Mouse (Mus musculus) intestine, embryonic 15.5 days (tissue): ENCODE results near the gene Mpped1. TPM values are rescaled to one million over a fixed set of nuclear protein-coding genes. Genes with fewer than 3 reads are reported as not detected.
A peak's percentile ranks its signal among the peaks of the same experiment; 100 is the strongest.

Experiments used
- ATAC-seq: fragments of 200-750 bp; cut with Nextera tagmentation; 2 replicates; pipeline ENCODE4 v1.8.0; 2017; ENCODE audit warnings: moderate TSS enrichment, moderate library complexity
- H3K27ac ChIP-seq: fragments of 300-500 bp; sonication (generic); 2 replicates; pipeline ENCODE4 v1.5.1; 2015; ENCODE audit warnings: mild to moderate bottlenecking, inconsistent platforms
- H3K27me3 ChIP-seq: fragments of 300-500 bp; sonication (generic); replicated peaks from 2 replicates; pipeline ENCODE4 v1.6.1; 2015; ENCODE audit warnings: inconsistent platforms
- H3K36me3 ChIP-seq: fragments of 300-500 bp; sonication (generic); 2 replicates; pipeline ENCODE4 v1.6.1; 2015; ENCODE audit warnings: inconsistent platforms
- H3K4me1 ChIP-seq: fragments of 300-500 bp; sonication (generic); replicated peaks from 2 replicates; pipeline ENCODE4 v1.6.1; 2015; ENCODE audit warnings: inconsistent platforms
- H3K4me2 ChIP-seq: fragments of 300-500 bp; sonication (generic); replicated peaks from 2 replicates; pipeline ENCODE4 v1.6.1; 2015; ENCODE audit warnings: mild to moderate bottlenecking, inconsistent platforms
- H3K4me3 ChIP-seq: fragments of 300-500 bp; sonication (generic); replicated peaks from 2 replicates; pipeline ENCODE4 v1.5.1; 2015; ENCODE audit warnings: inconsistent platforms
- H3K9ac ChIP-seq: fragments of 300-500 bp; sonication (generic); 2 replicates; pipeline ENCODE4 v1.6.1; 2015; ENCODE audit warnings: inconsistent platforms
- H3K9me3 ChIP-seq: fragments of 300-500 bp; sonication (generic); 2 replicates; pipeline ENCODE4 v1.6.1; 2016; ENCODE audit warnings: inconsistent platforms
- WGBS: fragments of 180-500 bp; shearing (Covaris S2); methylation state at CpG from one replicate; pipeline ENCODE4 v1.1.7; 2015; 5-methylcytosine and 5-hydroxymethylcytosine counted together
- polyA plus RNA-seq: library from polyadenylated mRNA; unstranded; fragments of >200 nt; fragmentation: Nextera tagmentation; extraction: Ambion mirVana; gene quantifications from 2 replicates; pipeline ENCODE4 v1.2.1, GENCODE M21; 2015

Gene Mpped1
- polyA plus RNA-seq: 0.40 and 0.54 TPM in 2 replicates

- peak within 1 kb of the TSS; percentile 89 for H3K4me2 ChIP-seq
- ATAC-seq: peak; percentile 36; the same call in 1 of the 2 replicates
- WGBS: 4% methylated on average over 21 of the region's 37 CpGs
- H3K4me3 ChIP-seq: peak within 1 kb of the TSS; percentile 50
- H3K27ac ChIP-seq: no peak within 1 kb of the TSS
- H3K9me3 ChIP-seq: no peaks in the 10 kb centered on the region
- H3K9ac ChIP-seq: 0 out of 2 replicates have a peak within 1 kb of the TSS, but pooled peaks have one; percentile 8
- H3K27me3 ChIP-seq: peaks cover 66% of the 10 kb centered on the region
- H3K36me3 ChIP-seq: no peaks in the 10 kb centered on the region
- H3K4me1 ChIP-seq: no peaks in the 10 kb centered on the region; the same call in 1 of the 2 replicates
Observed at GRCm38 (mm10) chr15:83779387-83779786, at the start of gene Mpped1. Gene Mpped1 (plus strand): TSS chr15:83779467.

DNA sequence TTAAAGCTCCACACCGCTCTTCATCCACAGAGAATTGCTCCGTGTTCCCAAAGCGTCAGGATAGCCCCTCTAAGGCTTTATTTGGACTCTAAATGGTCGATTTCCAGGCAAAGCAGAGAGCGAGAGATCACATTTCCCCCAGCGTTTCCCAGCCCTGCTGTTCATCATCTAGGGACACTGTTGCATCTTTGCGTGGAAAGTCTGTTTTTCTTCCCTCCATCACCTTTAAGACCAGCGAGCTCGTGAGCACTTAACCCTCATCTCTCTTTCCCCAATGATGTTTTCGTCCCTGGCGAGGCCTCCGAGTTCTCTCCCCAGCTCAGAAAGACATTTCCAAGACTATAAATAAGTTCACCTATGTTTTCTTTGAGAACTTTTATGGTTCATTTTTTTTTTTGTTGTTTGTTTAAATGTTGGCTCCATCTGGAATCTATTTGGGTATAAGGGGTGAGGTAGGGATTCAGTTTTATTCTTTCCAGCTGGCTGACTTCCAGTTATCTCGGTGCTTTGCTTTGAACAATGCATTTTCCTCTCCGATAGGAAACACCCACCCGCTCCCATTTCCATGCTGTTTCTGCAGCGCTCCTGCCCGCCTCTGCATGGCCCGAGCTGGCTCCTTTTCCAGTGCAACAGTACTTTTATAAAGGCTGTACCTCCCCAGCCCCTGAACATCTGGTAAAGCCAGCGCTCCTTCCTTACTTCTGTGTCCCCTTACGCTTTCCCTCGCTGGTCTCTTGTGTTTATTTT, 38.4 kb upstream of the Mpped1 start:
- Histone ChIP-seq H3K4me2 (no peak overlapping the region), H3K36me3 (no peaks in the 10 kb centered on the region), H3K27ac (no peak overlapping the region), H3K27me3 (no peaks in the 10 kb centered on the region), H3K9ac (no peak overlapping the region), H3K9me3 (no peaks in the 10 kb centered on the region), H3K4me3 (no peak overlapping the region), H3K4me1 (0 out of 2 replicates have a peak, but pooled peaks cover 7% of the 10 kb centered on the region)
- ATAC-seq: no peak
- WGBS: 25% methylated on average over 21 of the region's 21 CpGs

- no peak for ATAC-seq
- 94% methylated on average over 1 of the region's 1 CpGs for WGBS
- Histone ChIP-seq H3K4me2 (no peak overlapping the region), H3K9ac (no peak overlapping the region), H3K9me3 (no peaks in the 10 kb centered on the region), H3K4me3 (no peak overlapping the region), H3K36me3 (no peaks in the 10 kb centered on the region), H3K27ac (no peak overlapping the region), H3K4me1 (0 out of 2 replicates have a peak, but pooled peaks cover 7% of the 10 kb centered on the region), H3K27me3 (no peaks in the 10 kb centered on the region)
Observed at GRCm38 (mm10) chr15:83742018-83742417, 37.2 kb upstream of the Mpped1 start.

- ATAC-seq: no peak
- Histone ChIP-seq H3K9ac (no peak overlapping the region), H3K4me2 (no peak overlapping the region), H3K27ac (no peak overlapping the region), H3K4me3 (no peak overlapping the region), H3K27me3 (no peaks in the 10 kb centered on the region), H3K9me3 (no peaks in the 10 kb centered on the region), H3K4me1 (no peaks in the 10 kb centered on the region), H3K36me3 (no peaks in the 10 kb centered on the region)
- 55% methylated on average over 16 of the region's 16 CpGs for WGBS
Observed at GRCm38 (mm10) chr15:83746311-83746710, 33.0 kb upstream of the Mpped1 start.

GRCm38 (mm10) chr15:83748986-83749385, 30.3 kb upstream of the Mpped1 start:
- Histone ChIP-seq H3K4me1 (no peaks in the 10 kb centered on the region), H3K9ac (no peak overlapping the region), H3K27ac (no peak overlapping the region), H3K4me3 (no peak overlapping the region), H3K27me3 (no peaks in the 10 kb centered on the region), H3K4me2 (no peak overlapping the region), H3K9me3 (no peaks in the 10 kb centered on the region), H3K36me3 (no peaks in the 10 kb centered on the region)
- ATAC-seq: no peak
- WGBS: 79% methylated on average over 6 of the region's 6 CpGs

DNA sequence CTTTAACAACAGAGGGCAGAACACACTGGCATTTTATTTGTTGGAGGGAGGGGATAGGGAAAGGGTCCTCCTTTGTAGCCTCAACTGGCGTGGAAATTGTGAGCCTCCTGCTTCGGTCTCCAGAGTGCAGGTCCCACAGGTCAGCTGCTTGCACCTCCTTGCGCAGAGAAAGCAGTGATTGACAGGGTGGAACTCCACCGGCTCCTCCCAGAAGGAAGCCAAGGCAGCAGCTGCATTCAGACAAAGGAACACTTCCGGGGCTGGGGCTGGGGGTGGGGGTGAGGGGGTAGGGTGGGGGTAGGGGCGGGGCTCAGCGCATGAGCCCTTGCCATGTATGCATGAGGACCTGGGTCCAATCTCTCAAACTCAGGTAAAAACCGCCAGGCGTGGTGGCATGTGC, 29.8 kb upstream of the Mpped1 start:
- ATAC-seq: no peak
- no peak overlapping the region for H3K9ac ChIP-seq
- H3K4me2 ChIP-seq: no peak overlapping the region
- no peaks in the 10 kb centered on the region for H3K27me3 ChIP-seq
- no peak overlapping the region for H3K27ac ChIP-seq
- no peaks in the 10 kb centered on the region for H3K36me3 ChIP-seq
- 61% methylated on average over 9 of the region's 9 CpGs for WGBS
- H3K4me1 ChIP-seq: no peaks in the 10 kb centered on the region
- H3K9me3 ChIP-seq: no peaks in the 10 kb centered on the region
- H3K4me3 ChIP-seq: no peak overlapping the region

DNA sequence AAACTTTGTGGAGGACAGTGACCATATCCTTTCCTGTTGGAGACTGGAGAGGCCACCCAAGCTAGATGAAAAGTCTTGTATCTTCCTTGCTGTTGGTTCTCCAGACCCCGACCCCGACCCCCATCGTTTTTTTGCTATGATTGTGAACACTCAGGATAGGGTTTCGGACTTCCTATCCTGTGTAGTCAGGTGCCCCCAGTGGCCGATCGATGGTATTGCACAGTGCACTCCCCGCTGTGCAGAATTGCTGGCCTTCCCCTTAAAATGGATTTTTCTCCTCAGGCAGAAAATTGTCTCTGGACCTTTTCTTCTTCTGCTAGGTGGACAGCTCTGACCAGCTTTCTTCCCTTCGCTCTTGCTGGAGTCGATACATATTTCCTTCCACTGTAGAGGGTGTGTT, 22.5 kb upstream of the Mpped1 start:
- no peak overlapping the region for H3K4me2 ChIP-seq
- H3K27me3 ChIP-seq: 0 out of 2 replicates have a peak, but pooled peaks cover 2% of the 10 kb centered on the region
- no peak for ATAC-seq
- no peak overlapping the region for H3K27ac ChIP-seq
- H3K36me3 ChIP-seq: no peaks in the 10 kb centered on the region
- WGBS: 24% methylated on average over 9 of the region's 9 CpGs
- H3K9ac ChIP-seq: no peak overlapping the region
- H3K4me3 ChIP-seq: no peak overlapping the region
- no peaks in the 10 kb centered on the region for H3K9me3 ChIP-seq
- no peaks in the 10 kb centered on the region for H3K4me1 ChIP-seq

DNA sequence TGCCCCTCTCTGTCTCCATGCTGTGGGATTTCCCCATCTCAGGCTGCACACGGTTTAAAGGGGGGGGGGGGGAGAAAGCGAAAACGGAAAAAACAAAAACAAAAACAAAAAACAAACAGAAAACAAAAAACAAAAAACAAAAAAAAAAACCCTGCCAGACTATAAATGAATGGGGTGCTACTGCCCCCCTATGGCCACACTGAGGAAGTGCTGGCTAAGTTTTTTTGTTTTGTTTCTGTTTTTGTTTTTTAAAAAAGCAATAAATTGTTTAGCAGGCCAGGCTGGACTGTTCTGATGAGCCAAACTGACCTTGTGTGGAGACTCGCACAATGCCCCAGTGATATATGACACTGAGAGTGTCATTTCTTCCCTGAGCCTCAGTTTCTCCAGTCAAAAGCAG, 20.3 kb upstream of the Mpped1 start:
- 0 out of 2 replicates have a peak, but pooled peaks cover 2% of the 10 kb centered on the region for H3K27me3 ChIP-seq
- H3K9ac ChIP-seq: no peak overlapping the region
- no peaks in the 10 kb centered on the region for H3K9me3 ChIP-seq
- WGBS: 13% methylated on average over 4 of the region's 4 CpGs
- no peaks in the 10 kb centered on the region for H3K4me1 ChIP-seq
- no peak for ATAC-seq
- H3K27ac ChIP-seq: no peak overlapping the region
- H3K4me3 ChIP-seq: no peak overlapping the region
- H3K4me2 ChIP-seq: no peak overlapping the region
- H3K36me3 ChIP-seq: no peaks in the 10 kb centered on the region

DNA sequence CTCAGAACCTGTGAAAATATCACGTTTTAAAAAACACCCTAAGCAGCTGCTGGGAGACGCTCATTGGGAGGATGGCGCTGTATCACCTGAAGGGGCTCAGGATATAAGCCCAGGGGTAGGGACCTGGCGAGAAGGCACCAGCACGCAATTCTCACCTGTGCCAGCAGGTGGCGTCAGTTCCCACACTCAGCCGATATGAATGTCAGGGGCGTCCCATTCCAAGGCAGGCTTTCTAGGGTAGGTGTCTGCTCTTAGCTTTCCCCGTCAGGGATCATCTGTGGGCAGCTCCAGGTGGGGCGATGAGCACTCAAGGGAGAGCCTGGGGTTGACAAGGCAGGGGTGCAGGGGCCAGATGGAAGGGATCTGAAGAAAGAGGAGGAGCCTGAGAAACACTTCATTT, 18.6 kb upstream of the Mpped1 start:
- 0 out of 2 replicates have a peak, but pooled peaks cover 2% of the 10 kb centered on the region for H3K27me3 ChIP-seq
- no peak overlapping the region for H3K4me2 ChIP-seq
- no peak overlapping the region for H3K4me3 ChIP-seq
- no peaks in the 10 kb centered on the region for H3K36me3 ChIP-seq
- H3K9ac ChIP-seq: no peak overlapping the region
- 6% methylated on average over 10 of the region's 10 CpGs for WGBS
- ATAC-seq: no peak
- H3K27ac ChIP-seq: no peak overlapping the region
- H3K4me1 ChIP-seq: no peaks in the 10 kb centered on the region
- no peaks in the 10 kb centered on the region for H3K9me3 ChIP-seq

DNA sequence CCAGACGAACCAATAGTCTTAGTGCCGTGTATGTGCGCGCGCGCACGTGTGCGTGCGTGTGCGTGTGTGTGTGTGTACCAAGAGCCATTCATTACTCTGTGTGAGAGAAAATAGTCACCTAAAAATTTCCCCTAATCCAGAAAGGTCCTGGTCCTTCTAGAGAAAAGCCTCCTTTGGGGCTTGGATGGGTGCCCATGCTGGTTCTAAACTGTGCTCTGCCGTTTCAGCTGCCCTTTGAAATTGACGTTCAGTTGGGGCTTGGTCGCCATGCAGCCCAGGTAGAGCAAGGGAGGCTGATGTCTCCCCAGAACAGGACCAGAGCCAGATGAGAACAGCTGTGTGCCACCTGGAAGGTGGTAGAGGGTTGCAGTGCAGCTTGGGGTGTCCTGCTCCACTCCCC, 17.8 kb upstream of the Mpped1 start:
- WGBS: 86% methylated on average over 13 of the region's 13 CpGs
- no peaks in the 10 kb centered on the region for H3K4me1 ChIP-seq
- no peaks in the 10 kb centered on the region for H3K36me3 ChIP-seq
- H3K4me2 ChIP-seq: no peak overlapping the region
- no peak overlapping the region for H3K27ac ChIP-seq
- H3K9me3 ChIP-seq: no peaks in the 10 kb centered on the region
- H3K4me3 ChIP-seq: no peak overlapping the region
- 0 out of 2 replicates have a peak, but pooled peaks cover 2% of the 10 kb centered on the region for H3K27me3 ChIP-seq
- no peak overlapping the region for H3K9ac ChIP-seq
- ATAC-seq: no peak

- WGBS: 34% methylated on average over 6 of the region's 6 CpGs
- Histone ChIP-seq H3K9me3 (no peaks in the 10 kb centered on the region), H3K27ac (no peak overlapping the region), H3K27me3 (0 out of 2 replicates have a peak, but pooled peaks cover 2% of the 10 kb centered on the region), H3K4me2 (no peak overlapping the region), H3K4me1 (no peaks in the 10 kb centered on the region), H3K36me3 (no peaks in the 10 kb centered on the region), H3K4me3 (no peak overlapping the region), H3K9ac (no peak overlapping the region)
- ATAC-seq: no peak
Observed at GRCm38 (mm10) chr15:83765388-83766029, 13.8 kb upstream of the Mpped1 start.

DNA sequence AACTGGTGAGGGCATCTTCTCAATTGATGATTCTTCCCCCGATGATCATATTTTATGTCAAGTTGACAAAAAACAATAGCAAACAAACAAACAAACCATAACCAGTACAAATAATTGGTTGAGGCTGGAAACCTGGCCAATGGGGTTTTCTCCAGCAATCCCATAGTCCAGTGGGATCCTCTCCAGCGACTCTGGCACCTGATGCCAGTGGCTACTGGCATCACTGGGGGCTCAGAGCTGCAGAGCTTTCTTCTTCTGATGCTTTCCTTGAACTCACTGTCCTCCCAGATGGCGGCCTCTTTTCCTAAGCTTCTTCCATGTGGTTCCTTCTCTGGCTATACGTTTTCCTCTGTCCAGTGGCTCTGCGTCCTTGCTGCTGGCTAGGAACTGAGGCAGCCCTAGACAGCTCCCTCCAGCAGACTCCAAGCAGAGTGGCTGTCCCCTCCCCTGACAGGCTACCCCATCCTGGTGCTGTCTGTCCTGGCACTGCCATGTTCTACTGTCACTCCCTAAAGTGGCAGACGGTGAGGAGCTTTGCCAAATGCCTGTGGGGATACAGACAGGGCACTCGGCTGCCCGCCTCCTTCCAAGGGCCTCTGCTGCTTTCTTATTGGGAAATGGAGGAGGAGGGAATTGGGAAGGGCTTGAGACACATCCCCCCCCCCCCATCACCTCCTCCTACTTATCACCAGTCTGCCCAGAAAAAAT, 7.8 kb upstream of the Mpped1 start:
- WGBS: 81% methylated on average over 8 of the region's 8 CpGs
- no peak overlapping the region for H3K27ac ChIP-seq
- H3K4me3 ChIP-seq: no peak overlapping the region
- no peak overlapping the region for H3K4me2 ChIP-seq
- no peaks in the 10 kb centered on the region for H3K9me3 ChIP-seq
- H3K36me3 ChIP-seq: no peaks in the 10 kb centered on the region
- no peaks in the 10 kb centered on the region for H3K4me1 ChIP-seq
- no peak for ATAC-seq
- H3K27me3 ChIP-seq: peaks cover 7% of the 10 kb centered on the region; the same call in 1 of the 2 replicates
- H3K9ac ChIP-seq: no peak overlapping the region
